Mouse (Mus musculus): ENCODE measurements at regions not wholly inside any gene's neighbourhood (a gene's known extent, or its start where the extent isn't known, plus 50 kb on each side); places are given as distances from the start of the nearest gene placed in this dataset.

- no peak for DNase-seq (ENCODE audit: low spot score in 2 of 2)
Measured at GRCm38 (mm10) chr11:63394201-63394600, 265.4 kb downstream of the Pmp22 start.

- DNase-seq (ENCODE audit: low spot score in 2 of 2), result no peak
Measured at GRCm38 (mm10) chr11:63396386-63396785, 267.6 kb downstream of the Pmp22 start.

- no peak for DNase-seq (ENCODE audit: low spot score in 2 of 2)
Measured at GRCm38 (mm10) chr11:63402741-63403140, 274.0 kb downstream of the Pmp22 start.

- DNase-seq (ENCODE audit: low spot score in 2 of 2), result peak; percentile 17 to 70
Measured at GRCm38 (mm10) chr11:63404719-63405118, 275.9 kb downstream of the Pmp22 start.

- no peak for DNase-seq (ENCODE audit: low spot score in 2 of 2)
Measured at GRCm38 (mm10) chr11:63409431-63409830, 280.6 kb downstream of the Pmp22 start.

GRCm38 (mm10) chr11:63410921-63411320, 282.1 kb downstream of the Pmp22 start:
- DNase-seq (ENCODE audit: low spot score in 2 of 2), result no peak

GRCm38 (mm10) chr11:63412364-63412991, 283.7 kb downstream of the Pmp22 start:
- DNase-seq (ENCODE audit: low spot score in 2 of 2), result no peak

- no peak for DNase-seq (ENCODE audit: low spot score in 2 of 2)
Measured at GRCm38 (mm10) chr11:63413106-63413505, 284.3 kb downstream of the Pmp22 start.

- DNase-seq (ENCODE audit: low spot score in 2 of 2), result no peak
Measured at GRCm38 (mm10) chr11:63413621-63414020, 284.8 kb downstream of the Pmp22 start.

- no peak for DNase-seq (ENCODE audit: low spot score in 2 of 2)
Measured at GRCm38 (mm10) chr11:63418042-63418776, 289.4 kb downstream of the Pmp22 start.

GRCm38 (mm10) chr11:63420341-63420740, 291.6 kb downstream of the Pmp22 start:
- no peak for DNase-seq (ENCODE audit: low spot score in 2 of 2)

- DNase-seq (ENCODE audit: low spot score in 2 of 2), result no peak
Measured at GRCm38 (mm10) chr11:63422069-63422468, 293.3 kb downstream of the Pmp22 start.

- no peak for DNase-seq (ENCODE audit: low spot score in 2 of 2)
Measured at GRCm38 (mm10) chr11:63424319-63424718, 295.5 kb downstream of the Pmp22 start.

- no peak for DNase-seq (ENCODE audit: low spot score in 2 of 2)
Measured at GRCm38 (mm10) chr11:63425741-63426140, 297.0 kb downstream of the Pmp22 start.

GRCm38 (mm10) chr11:63453786-63454185, 325.0 kb downstream of the Pmp22 start:
- no peak for DNase-seq (ENCODE audit: low spot score in 2 of 2)

GRCm38 (mm10) chr11:63454910-63455531, 326.2 kb downstream of the Pmp22 start:
- no peak for DNase-seq (ENCODE audit: low spot score in 2 of 2)

- no peak for DNase-seq (ENCODE audit: low spot score in 2 of 2)
Measured at GRCm38 (mm10) chr11:63456356-63456755, 327.6 kb downstream of the Pmp22 start.

- DNase-seq (ENCODE audit: low spot score in 2 of 2), result no peak
Measured at GRCm38 (mm10) chr11:63457250-63457649, 328.5 kb downstream of the Pmp22 start.

GRCm38 (mm10) chr11:63460146-63460545, 331.4 kb downstream of the Pmp22 start:
- DNase-seq (ENCODE audit: low spot score in 2 of 2), result no peak

GRCm38 (mm10) chr11:63463797-63464331, 335.1 kb downstream of the Pmp22 start:
- DNase-seq (ENCODE audit: low spot score in 2 of 2), result no peak

GRCm38 (mm10) chr11:63465941-63466340, 337.2 kb downstream of the Pmp22 start:
- no peak for DNase-seq (ENCODE audit: low spot score in 2 of 2)

- DNase-seq (ENCODE audit: low spot score in 2 of 2), result no peak
Measured at GRCm38 (mm10) chr11:63466541-63466940, 337.8 kb downstream of the Pmp22 start.

GRCm38 (mm10) chr11:63474831-63475230, 346.0 kb downstream of the Pmp22 start:
- no peak for DNase-seq (ENCODE audit: low spot score in 2 of 2)

All from frontal cortex, postnatal 14 days (tissue).